Mouse (Mus musculus) 3134 (cell line): ENCODE measurements around the gene Pigx.

ENCODE experiments used
- DNase-seq: peaks from one replicate; pipeline ENCODE4 v3.0.0-alpha.2; 2011; ENCODE audit warnings: low spot score; ENCODE audit not compliant: insufficient read length; ENCODE audit errors: extremely low read depth

Pigx gene

DNA sequence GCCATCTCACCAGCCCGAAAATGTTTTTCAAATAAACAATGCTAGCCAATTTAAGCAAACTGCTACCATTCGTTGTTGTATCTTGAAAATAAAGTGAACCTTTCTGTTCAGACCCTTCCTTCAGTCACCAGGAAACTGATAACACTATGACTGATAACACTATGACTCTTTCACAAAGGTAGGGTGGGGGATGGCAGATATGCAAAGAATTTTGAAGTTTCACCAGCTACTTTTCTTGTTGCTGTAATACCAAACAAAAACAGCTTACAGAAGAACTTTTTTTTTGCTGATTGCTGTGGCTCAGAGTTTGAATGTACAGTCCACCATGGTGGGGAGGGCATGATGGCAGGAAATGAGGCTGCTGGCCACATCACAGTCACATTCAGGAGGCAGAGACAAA lies 37.3 kb downstream of the Pigx start:
- DNase-seq: no peak

GRCm38 (mm10) chr16:32059840-32060523 lies 39.6 kb downstream of the Pigx start:
- DNase-seq: peak; percentile 25

DNA sequence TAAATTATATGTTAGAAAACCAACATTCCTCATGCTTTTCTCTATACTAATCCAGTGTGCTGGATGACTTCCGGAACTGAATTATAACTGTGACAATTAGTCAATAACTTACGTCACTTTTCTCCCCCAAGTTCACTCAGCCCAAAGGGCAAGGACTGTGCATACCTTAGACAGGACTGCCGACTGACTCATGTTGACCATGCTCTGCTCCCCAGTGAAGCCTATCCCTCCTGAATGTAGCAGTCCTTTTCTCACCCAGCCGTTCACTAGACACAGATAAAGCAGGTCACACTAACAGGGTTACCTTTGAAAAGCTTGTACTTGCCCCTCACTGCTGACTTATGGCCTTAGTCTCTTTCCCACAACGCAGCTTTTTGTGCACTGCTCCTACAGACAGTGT lies 40.7 kb downstream of the Pigx start:
- no peak for DNase-seq

- DNase-seq: no peak
These were observed 57.2 kb downstream of the Pigx start for GRCm38 (mm10) chr16:32042367-32042766.
